Mouse (Mus musculus): ENCODE measurements around the gene Satb2. TPM values are rescaled to one million over a fixed set of nuclear protein-coding genes. Genes with fewer than 3 reads are reported as not detected.

The Satb2 gene
- total RNA-seq, 2 experiments from 2014 or later, result 0.50 to 0.69 TPM

DNA sequence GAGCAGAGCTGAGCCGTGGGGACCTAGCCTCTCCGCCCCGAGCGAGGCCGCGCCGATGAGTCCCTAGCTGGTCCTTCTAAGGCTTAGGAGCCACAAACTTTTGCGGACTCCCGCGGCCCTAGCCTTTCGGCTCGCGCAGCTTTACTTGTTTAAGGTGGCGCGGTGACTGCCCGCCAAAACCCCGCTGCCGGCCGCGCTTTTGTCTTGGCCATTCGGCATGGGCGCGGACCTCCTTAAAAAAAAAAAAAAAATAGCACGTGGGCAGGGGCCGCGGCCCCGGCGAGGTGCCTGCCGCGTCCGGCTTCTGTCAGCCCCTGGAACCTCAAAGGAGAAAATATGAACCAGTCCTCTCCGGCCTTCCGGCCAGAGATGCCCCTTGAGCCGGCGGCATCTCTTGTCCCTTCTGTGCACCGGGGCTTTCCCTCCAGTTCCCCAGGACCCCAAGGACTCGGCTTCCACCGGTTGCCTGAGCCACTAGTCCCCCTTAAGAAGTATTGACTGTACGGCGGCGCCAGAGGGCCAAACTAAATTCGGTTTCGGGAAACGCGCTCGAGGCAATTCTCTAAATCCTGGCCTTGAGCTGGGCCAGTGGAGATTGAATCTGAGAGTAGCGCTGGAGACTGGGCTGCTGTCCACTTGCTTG is 5.4 kb downstream of the Satb2 start:
- DNase-seq, result peak; percentile 96

DNA sequence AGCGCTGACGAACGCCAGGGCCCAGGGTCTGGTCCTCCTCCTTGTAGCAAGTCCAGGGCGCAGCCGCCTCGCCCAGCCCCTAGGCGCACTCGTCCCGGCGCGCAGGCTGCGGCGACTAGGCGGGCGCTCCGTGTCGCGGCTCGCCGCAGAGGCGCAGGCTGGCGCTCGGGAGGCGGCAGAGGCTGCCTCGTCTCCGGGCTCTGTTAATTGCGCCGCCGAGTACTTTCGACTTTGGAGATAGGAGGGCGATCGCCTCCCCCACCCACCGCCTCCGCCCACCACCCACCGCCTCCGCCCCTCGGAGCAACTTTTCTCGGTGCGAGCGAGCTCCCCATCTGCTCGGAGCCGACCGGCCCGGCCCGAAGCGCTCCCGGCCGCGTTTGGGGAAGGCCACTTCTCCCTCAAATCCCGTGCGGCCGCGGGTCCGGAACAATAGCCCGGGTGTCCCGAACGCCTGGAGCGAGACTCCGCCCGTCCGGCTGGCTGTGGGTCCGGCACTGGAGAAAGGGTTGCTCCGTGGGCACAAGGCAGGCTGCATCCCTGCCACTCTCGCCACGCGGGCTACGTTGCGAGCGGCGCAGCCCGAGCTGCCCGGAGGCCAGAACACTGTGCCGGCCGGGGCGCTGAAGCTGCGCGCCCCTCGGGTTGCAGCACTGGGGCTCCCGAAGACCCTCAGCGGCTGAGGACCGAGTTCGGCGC is 6.0 kb downstream of the Satb2 start:
- DNase-seq, result peak; percentile 58

DNA sequence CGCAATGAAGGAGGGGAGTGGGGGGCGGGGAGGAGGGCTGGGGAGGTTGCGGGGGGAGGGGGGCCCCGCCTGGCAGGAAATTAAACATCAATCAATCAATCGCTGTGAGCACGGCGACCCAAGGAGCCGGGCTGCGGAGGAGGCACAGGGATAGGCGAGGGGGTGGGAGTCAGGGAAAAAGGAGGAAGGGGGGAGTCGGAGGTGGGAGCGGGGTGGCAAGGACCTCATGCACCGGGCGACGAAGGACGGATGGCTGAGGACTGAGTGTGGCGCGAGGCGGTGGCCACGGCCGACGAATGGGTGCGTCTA is 6.6 kb downstream of the Satb2 start:
- no peak for DNase-seq

DNA sequence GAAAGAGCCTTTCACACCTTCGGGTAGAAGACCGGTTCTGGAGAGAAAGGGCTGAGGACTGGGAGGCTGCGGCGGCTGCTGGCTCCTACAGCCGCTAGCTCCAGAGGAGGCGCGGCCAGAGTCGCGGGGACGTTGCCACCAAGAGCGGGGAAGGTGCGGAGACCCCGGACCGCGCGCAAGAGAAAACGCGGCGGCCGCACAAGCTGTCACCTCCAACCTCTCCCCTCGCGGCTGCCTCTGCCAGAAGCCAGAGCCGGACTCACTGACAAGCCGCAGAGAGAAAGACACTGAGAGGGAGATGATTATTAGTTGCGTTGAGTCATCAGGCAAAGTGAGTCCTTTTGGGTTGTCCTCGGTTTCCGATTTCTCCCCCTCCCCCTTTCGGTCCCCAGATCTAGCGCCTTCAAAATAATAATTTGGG is 7.0 kb downstream of the Satb2 start:
- no peak for DNase-seq

DNA sequence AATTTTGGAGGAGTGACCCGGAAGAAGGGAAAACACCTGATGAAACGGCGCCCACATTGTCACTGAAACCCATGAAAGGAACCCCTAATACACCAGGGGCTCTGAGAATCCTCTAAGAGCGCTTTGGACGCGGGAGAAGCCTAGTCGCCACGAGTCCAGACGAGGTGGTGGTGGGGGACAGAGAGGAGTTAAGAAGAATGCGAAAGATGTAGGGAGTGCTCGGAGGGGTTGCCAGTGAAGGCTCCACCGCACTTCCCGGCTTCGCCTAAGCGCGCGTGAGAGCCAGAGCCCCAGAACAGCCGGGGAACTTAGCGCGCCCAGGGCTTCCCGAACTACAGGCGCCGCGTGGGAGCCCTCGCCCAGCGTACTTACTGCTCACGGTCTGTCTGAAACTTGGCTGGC is 7.7 kb downstream of the Satb2 start:
- DNase-seq, result no peak

DNA sequence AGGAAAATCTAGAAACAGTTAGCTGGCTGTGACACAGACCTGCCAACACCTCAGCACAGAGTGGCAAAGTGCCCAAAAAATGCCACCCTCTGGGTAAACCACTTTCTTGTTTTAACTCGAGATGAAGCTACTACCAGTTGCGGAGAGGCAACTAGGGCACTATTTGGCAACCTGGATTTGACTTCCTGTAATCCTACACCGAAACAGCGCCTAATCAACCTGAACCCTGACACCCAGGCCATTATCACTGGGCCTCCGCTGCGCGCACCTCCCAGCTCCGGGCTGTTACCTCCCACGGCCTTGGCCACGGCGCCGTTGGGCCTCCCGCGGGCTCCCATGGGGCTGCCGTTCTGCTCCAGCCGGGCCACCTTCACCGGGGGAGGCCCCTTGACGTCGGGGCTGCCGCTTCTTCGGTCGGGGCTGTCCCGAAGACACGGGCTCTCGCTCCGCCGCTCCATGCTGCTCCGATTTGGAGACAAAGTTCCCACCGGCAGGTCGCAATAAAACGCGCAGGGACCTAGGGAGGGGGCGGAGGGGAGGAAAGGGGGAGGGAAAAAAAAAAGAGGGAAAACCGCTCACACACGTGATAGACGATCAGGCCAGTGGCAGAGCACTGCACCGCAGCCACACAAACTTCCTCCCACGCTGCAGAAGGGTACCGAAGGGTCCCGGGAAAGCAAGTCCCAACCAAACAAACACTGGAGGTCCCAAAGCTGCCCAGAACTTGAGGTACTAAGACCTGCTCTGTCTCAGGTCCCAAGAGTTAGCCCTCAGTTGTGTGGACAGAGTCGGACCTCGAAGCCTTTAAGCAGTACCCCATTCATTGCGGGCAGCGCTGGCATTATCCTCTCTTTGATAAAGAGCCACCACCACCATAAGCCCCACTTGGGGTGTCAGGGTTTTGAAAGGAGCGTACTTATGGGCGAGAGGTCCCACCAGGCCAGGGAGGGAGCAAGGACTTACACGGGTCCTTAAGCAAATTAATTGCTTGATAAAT is 8.8 kb downstream of the Satb2 start:
- DNase-seq, result no peak

DNA sequence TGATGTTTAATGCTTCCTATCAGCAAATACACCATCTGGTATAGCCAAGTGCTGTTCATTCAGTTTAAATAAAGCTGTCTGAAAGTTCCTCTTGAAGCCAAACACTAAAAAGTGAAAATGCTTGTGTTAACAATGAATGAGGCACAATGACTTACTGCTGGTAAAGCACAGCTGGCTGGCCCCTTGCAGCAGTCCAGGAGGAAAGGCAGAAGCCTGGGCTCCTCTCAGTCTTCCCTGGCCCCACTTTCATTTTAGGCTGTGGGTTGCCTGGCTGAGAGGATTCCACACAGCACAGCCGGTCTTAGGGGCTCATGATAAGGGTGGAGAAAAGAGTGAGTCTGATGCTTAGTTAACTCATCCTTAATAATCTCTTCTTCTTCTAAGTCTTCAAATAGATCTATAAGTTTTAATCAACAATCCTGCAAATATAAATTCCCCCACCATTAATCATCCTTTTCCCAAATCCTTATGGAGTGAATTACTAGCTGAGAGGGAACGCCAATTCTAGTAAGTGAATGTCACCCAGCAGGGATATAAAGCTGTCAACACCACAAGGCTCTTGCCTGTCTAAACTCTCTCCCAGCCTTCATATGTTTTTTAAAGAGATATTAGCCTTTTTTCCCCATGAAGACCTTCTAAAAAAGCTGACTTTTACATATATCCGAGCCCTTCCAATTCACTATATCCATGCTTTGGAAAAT is 12.4 kb downstream of the Satb2 start:
- DNase-seq, result no peak

DNA sequence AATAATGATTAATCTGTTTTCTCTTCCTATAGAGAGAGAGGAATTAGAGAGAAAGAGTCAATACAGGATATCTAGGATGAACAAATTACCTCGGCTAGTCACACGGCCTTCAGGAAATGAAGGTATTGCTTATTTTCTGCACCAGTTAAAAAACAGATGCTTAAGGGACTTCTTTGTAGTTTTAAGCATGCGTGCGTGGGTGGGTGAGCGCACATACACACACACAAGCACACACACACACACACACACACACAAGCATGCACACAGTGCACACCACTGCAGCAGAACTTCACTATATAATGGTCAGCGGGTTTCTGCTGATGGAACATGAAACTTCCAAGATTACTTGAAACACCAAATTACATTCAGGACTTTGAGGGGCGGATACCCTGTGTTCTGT is 14.0 kb downstream of the Satb2 start:
- DNase-seq, result no peak

DNA sequence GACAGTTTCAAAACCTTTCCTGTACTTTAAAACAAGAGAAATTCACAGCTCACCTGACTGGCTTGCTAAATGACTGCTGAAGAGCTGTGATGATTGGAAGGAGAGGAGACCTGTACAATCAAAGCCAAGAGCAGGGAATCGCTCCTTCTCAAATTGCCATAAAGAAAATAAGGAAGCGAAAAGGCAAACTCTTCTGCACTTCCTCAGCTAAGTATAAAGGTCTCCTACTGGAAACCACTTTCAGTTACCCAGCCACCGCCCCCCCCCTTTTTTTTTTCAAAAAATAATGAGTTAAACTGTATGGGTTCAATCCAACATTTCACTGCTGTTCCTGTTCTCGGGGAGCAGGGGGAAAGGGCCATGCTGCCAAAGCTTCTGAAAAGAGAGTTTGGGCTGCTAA is 15.2 kb downstream of the Satb2 start:
- no peak for DNase-seq

DNA sequence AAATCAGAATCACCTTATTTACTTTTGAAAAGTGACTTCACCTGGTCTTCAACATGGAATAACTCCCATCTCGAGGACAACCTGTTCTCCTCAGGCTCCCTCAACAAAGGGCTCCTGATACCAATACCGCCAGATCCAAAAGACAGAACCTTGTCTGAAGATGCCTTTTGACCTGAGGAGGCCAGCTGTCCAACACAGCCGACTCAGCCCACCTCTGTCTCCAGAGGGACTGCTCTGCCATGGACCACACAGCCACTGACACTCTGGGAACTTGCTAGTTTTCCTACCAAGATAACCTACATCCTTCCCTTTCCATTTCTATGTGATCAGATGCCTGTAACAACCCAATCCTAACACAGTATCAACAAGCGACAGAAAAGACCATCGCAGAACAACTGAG is 19.5 kb downstream of the Satb2 start:
- DNase-seq, result no peak

DNA sequence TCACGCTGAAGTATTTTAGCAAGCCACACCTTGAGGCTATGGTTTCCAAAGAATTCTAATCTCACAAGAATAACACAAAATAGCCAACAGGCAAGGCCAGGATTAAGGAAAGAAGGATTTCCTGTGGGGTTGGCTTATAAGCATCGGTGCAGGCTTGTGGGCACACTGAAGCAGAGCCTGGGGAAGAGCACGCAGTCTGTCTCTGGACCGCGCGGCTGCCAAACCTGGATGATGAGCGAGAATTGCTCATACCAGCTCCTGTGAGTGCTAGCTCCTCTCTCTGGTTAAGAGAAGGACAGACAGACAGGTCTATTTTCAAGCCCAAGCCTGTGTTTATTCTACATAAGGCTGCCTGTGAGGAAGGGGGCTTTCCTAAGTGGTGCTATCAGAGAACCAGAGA is 20.5 kb downstream of the Satb2 start:
- DNase-seq, result no peak

DNA sequence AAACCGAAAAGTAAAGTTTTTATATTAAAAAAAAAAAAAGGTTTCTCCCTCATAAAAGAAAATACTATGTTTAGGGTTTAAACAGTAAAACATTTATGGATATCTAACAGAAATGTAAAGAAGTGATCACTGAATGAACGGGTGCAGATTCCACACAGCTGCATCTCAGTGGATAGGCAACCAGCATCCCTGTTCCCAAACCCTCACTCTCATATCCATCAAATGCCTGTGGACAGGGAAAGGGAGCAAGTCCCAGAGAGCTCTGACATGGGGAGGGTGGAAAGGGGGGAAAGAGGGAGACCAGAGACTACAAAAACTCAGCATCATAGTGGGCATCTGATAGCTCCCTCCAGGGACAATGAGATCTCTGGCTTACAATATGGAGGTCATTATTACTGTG is 21.6 kb downstream of the Satb2 start:
- DNase-seq, result no peak

DNA sequence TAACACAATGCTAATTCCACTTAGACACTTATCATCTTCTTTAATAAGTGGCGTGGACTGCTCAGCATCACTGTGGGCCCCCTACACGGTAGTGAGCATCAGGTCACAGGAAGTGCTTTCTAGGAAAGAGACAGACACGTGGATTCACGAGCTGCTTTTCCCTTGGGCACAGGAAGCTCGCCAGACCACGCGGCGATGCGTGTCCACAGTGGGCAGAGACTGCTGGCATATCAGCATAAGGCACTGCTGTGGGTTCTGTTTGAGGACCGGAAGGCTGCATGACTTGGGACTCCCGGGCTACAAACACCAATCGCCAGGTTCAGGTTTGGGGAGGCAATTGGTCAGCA is 22.7 kb downstream of the Satb2 start:
- DNase-seq, result no peak

DNA sequence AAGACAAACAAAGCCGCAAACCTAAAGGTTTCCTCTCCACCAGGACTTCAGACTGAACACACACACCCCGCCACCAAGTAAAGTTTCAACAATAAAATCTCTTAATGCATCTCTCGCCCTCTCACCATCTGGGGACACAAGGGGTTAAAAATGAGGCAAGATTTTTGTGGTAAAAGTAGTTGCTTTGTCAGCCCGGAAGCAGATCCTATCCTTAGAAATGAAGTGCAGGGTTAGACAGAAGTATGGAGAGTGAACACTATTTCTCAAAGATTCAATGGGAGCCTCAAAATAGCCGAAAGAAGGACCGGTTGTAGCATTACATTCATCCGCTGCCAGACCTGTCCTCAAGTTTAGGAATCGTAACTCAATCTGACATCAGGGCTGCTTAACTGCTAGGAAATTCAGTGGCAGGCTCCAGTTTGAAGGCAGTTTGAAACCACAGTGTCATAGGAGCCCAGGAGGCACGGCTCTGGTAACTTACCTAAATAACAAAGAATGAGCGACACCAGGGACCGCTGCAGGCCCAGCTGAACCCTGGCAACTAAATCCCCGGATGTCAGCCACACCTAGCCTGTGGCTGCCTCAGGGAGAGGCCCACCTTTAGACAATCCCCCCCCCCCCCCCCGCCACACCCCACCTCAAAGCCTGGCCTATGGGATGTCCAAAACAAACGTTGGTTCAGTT is 23.3 kb downstream of the Satb2 start:
- no peak for DNase-seq

DNA sequence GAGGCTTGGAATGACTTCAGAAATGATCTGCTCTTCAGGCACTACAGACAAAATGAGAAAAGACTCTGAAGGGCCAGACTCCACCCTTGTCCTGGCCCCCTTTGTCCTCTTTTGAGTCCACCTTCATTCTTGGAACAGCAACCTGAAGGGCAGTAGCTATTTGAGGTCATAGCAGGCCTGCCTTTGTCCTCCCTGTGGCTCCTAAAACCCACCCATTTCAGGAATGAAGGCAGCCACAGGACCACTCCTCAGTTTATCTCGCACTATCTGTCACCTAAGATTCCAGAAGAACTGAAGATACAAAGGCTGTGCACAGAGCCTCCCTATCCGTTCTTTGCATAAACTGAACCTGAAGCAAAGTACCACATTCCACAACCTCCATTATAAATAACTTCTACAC is 24.9 kb downstream of the Satb2 start:
- no peak for DNase-seq

DNA sequence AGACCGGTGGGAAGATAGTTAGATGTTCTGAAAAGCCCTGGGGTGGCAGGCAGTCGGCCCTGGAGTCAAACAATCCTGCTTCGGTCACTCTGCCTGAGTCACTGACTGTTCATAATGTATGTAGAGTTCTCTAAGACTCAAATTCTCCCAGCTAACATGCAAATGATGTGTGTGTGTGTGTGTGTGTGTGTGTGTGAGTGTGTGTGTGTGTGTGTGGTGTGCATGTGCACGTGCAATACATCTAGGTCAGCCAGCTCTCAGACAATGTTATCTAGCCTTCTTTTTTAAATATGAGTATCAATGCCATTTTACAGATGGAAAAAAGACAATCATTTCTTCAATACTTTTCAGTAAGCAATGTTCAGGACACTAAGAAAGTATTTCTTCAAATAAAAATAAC is 26.5 kb downstream of the Satb2 start:
- DNase-seq, result no peak

DNA sequence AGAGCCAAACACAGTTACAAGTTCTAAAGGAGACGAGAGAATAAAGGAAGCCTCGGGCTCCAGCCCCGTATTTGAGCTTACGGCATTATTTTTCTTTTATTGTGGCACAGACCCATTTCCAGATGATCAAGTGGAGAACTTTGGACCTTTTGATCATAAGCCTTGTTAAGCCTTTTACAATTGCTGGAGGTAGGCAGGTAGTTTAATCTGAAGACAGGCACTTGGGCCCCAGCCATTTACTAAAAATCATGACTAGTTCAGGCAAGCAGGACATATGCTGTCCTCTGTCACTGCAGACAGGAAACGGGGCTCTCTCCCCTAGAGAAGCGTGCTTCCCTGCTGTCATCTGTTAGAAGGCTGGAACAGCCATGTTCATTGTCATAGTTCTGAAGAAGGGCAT is 26.9 kb downstream of the Satb2 start:
- DNase-seq, result no peak

DNA sequence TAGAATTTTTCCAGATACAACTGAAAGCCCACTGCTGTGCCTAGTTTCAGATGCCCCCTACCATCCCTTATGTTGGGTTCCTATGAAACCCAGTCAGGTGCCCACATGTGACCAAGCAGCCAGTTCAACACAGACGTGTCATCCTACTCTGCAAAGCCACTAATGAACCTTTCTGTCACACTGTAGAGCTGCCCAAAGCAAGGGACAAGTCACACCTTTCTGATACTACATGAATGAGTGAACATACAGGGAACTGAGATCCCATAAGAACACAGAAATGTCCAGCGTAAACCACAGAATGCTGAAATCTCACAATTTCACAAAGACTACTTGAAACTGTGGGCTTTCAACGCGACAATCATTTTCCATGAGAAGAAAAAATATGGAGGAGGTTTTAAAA is 39.0 kb downstream of the Satb2 start:
- no peak for DNase-seq

DNA sequence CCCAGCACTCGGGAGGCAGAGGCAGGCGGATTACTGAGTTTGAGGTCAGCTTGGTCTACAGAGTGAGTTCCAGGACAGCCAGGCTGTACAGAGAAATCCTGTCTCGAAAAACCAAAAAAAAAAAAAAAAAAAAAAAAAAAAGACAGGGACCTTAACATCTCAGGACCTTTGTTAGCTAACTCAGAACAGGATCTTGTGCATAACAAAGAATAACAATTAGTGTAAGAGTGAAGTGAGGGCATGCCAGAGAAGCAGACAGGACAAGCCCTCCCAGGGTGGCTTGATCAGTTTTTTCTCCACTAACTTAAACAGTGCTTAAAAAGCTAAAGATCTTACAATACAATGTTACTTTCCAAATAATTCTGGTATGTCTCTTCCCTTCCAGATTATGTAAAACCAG is 40.0 kb downstream of the Satb2 start:
- DNase-seq, result no peak

DNA sequence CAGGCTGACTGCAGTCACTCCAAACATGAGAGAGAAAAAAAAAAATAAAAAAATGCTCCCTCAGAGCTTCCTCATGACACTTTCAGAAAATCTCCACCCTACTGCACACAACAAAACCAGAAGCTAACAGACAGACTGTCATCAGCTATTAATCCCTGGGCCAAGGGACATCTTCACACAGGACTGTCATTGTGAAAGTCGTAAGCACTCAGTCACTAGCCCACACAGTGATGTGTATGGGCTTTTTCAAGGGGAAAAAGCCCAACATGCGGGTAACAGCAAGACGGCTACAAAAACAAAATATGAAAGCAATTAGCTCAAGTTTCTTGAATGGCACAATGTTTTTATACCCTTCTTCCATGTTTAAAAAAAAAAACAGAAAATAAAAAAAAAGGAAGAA is 41.9 kb downstream of the Satb2 start:
- DNase-seq, result no peak

DNA sequence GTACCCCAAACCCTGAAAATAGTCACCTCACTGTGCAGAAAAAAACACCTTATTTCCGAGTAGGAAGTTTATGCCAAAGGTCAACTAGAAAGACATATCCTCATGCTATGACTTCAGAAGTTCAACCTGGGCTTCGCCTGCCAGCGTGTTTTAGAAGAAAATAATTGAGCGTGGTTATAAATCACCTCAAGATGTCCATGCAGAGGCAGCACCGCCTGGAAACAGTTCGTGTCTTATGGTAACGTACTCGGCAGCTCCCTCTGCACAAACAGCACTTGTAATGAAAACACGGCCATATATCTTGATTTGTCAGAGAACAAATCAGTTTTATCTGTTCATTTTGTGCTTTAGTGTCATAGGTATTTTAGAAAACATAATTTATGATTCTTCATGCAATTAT is 44.6 kb downstream of the Satb2 start:
- DNase-seq, result no peak

DNA sequence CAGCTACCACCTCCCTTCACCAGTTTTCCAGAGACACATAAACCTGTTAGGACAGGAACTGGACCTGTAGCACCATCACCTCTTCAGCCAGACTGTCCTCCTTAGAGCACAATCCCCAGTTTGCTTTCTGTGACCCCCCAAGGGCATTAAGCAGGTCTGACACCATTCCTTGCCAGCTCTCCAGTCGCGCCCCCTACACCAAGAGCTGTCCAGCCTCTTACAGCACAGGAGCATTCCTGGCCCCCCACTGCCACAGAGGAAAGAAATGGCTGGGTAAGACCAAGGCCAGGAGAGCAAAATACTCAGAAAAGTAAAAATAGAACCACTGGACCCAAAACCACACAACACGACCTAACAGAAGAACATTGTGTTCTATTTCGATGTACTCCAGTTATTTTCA is 48.4 kb downstream of the Satb2 start:
- no peak for DNase-seq

DNA sequence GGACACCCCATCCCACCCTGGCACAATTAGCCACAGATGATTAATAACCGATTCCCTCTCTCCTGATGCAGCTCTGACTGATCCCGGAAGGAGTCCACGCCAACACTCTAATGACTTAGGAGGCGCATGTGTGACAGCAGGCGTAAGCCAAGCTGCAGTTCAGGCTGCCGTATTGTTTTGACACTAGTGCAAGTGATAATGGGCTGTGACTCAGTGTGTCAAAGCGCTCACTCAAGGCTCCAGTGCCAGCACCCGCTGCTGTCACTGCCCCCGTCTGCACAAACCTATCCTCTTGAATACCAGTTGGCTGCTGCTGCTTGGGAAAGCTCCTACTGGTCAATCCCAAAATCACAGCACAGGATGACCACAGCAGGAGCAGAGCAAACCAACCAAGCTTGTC is 49.7 kb downstream of the Satb2 start:
- DNase-seq, result no peak
